Mouse (Mus musculus) Patski (cell line): ENCODE measurements at regions not wholly inside any gene's neighbourhood (a gene's known extent, or its start where the extent isn't known, plus 50 kb on each side); places are given as distances from the start of the nearest gene placed in this dataset.

Experiments used
- ATAC-seq: fragments of 100-300 bp; one replicate; pipeline ENCODE4 v1.8.0; 2021
- CTCF ChIA-PET: fragments of 350-600 bp; sonication (Branson Sonifier 250); formaldehyde crosslinking; loops from one replicate; lab custom pipeline; 2022; ENCODE audit warnings: inconsistent platforms; lab: Charles Lee
- POLR2A ChIA-PET: fragments of 350-600 bp; sonication (Branson Sonifier 250); formaldehyde crosslinking; loops from one replicate; lab custom pipeline; 2022; ENCODE audit warnings: antibody characterized with exemption, inconsistent platforms; lab: Charles Lee
- DNase-seq: peaks from one replicate; pipeline ENCODE4 v3.0.0-alpha.2; 2011; ENCODE audit warnings: low read depth, low spot score
- H3K27me3 ChIP-seq: fragments of 371-371 bp; one replicate; pipeline ENCODE4 v1.5.1; 2021
- CTCF ChIP-seq: fragments of 100-300 bp; IDR thresholded peaks from one replicate; pipeline ENCODE4 v1.5.1; 2021
- in situ Hi-C: fragments of 300-500 bp; cut with MboI; formaldehyde crosslinking; loops from 3 replicates; pipeline ENCODE4 v1.11.1; 2018; ENCODE audit warnings: low pct_unique_long_range_greater_than_20kb, mixed read lengths

DNA sequence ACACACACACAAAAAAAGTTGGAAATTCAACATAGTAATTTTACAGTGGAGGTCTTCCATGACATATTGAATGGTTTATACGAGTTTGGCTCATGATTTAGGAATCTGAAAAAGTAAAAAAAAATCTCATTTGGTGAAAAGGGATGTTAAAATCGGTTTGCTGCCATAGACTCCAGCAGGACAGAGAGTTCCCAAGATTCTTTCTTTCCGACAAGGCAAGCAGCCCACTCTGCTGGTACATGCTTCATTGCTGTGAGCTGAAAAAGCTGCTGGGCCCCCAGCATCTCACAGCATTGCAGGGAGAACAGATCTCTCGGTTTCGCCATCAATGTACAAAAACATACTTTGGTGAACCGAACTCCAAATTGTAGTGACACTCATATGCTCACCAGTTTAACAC, 125.8 kb upstream of the Mpdz start:
- in situ Hi-C loops: loop anchor here (5.0 to 25.0 kb wide), 4 partner anchors 974 to 1619 kb away; no protein-coding TSS in a partner anchor
- ATAC-seq: no peak
- H3K27me3 ChIP-seq: no peaks in the 10 kb centered on the region
- no peak for DNase-seq
- ChIA-PET CTCF (interaction anchor here (0.9 to 1.2 kb wide), 2 partner anchors 705 to 974 kb away, joined by 3 read pairs; no protein-coding TSS in a partner anchor), POLR2A (no interaction called here)
- no peak for TF ChIP-seq CTCF

DNA sequence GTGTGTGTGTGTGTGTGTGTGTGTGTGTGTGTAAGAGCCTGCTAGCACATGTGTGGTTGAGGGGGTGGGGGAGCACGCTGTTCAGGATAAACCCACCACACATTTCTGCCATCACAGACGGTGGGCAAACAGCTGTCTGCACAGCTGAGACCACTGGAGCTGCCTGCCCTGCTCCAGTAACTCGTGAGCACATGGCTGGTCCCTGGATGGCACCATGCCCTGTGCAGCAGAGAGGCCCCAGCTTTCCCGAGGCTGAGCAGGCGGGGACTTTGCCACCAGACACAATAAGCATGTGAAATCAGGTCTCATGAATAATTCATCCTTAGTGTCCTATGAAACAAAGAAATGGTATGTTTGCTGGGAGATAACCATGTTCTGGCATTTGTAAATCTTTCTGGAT, 125.3 kb upstream of the Mpdz start:
- POLR2A ChIA-PET: no interaction called here
- DNase-seq (no peak), ATAC-seq (no peak)
- no peak for TF ChIP-seq CTCF
- no peaks in the 10 kb centered on the region for H3K27me3 ChIP-seq
- CTCF ChIA-PET: interaction anchor here (0.9 kb wide), 1 partner anchor 974 kb away, joined by 3 read pairs; no protein-coding TSS in a partner anchor
- in situ Hi-C loops: loop anchor here (5.0 to 25.0 kb wide), 4 partner anchors 974 to 1619 kb away; no protein-coding TSS in a partner anchor

DNA sequence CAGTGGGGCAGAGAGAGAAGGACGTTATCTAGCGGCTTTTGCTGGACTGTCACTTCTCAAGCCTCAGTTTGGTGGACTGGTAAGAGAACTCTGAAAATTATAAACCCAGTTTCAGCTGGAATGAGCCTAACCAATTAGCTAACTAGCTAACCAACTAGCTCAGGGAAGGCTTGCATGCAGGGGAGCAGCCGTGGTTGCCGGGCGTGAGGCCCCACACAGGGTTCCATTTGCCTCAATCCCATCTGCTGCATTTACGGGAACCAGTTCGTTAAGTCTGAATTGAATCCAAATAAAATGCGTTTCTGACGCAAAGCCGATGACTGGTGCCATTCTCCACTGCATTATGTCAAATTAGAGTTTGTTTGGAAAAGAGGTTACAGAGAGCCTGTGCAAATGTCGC, 123.9 kb upstream of the Mpdz start:
- no peak for TF ChIP-seq CTCF
- ATAC-seq (no peak), DNase-seq (no peak)
- in situ Hi-C loops: loop anchor here (5.0 to 25.0 kb wide), 4 partner anchors 976 to 1621 kb away; no protein-coding TSS in a partner anchor
- CTCF ChIA-PET: interaction anchor here (1.0 kb wide), 1 partner anchor 1023 kb away, joined by 3 read pairs; no protein-coding TSS in a partner anchor
- H3K27me3 ChIP-seq: no peaks in the 10 kb centered on the region
- POLR2A ChIA-PET: no interaction called here

DNA sequence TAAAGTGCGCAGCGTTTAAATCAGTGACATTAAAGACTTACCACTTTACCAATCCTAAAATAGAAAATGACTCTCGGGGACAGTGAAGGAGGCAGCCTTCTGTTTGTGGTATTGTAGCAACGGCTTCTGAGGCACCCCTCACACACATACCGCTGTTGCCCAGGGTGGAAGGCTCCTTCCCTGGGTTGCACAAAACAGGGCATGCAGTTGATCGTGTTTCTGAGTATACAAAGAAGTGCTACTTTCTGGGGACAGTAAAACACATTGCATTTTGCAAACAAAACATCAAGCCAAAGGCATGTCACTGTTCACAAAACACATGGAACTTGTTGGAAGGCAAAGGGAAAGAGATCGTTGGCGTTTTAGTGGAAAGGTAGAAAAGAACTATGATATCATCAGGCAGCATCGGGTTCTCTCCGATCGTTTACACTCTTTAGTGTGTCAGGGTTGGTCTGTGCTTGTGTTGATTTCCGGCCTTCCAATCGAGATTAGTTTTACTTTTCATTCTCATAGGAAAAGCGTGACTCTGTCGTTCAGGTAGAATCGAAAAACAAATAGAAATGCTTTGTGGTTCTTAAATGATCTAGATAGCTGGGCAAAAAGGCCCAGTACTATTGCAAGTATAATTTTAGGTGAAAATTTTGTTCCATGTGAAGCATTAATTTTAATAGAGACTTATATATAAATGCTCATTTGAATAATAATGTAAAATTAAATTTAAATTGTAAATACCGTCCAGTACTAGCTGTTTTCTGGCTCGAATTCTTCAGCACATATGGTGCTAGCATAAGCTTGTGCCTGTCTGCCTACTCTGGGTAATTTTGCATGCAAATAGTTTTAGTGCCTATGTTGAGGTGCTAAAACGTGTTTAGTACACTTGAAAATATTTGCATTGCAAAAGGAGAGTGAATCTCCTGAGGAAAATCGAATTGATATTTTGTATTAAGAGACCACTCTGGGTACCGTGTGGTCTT, 123.1 kb upstream of the Mpdz start:
- no peak for DNase-seq
- ATAC-seq: no peak
- POLR2A ChIA-PET: no interaction called here
- CTCF ChIA-PET: interaction anchor here (1.0 kb wide), 1 partner anchor 1024 kb away, joined by 3 read pairs; no protein-coding TSS in a partner anchor
- H3K27me3 ChIP-seq: no peaks in the 10 kb centered on the region
- TF ChIP-seq CTCF: no peak
- in situ Hi-C loops: loop anchor here (5.0 to 25.0 kb wide), 4 partner anchors 977 to 1622 kb away; no protein-coding TSS in a partner anchor

DNA sequence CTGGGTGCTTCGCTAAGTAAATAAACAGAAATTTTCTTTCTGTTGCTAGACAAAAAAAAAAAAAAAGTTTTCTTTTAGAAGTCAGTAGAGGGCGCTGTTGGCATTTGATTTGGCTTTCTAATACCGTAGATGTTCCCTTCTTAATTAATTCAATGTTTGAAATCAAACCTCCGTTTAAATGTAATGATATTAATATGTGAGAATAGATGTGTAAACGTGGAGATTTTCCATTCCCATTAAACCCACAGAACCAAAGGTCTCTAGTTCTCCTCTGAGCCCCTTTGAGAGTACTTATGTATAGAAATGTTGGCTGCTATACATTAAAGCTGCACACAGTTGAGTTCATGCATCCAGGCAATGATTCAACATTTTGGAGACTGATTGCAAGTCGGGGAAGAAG, 121.8 kb upstream of the Mpdz start:
- peak; percentile 18 for TF ChIP-seq CTCF
- DNase-seq (no peak), ATAC-seq (no peak)
- ChIA-PET CTCF (interaction anchor here (0.9 to 1.5 kb wide), 3 partner anchors 8 to 978 kb away, joined by 3 read pairs; no protein-coding TSS in a partner anchor), POLR2A (no interaction called here)
- no peaks in the 10 kb centered on the region for H3K27me3 ChIP-seq
- in situ Hi-C loops: loop anchor here (5.0 to 25.0 kb wide), 3 partner anchors 1273 to 1623 kb away; no protein-coding TSS in a partner anchor

DNA sequence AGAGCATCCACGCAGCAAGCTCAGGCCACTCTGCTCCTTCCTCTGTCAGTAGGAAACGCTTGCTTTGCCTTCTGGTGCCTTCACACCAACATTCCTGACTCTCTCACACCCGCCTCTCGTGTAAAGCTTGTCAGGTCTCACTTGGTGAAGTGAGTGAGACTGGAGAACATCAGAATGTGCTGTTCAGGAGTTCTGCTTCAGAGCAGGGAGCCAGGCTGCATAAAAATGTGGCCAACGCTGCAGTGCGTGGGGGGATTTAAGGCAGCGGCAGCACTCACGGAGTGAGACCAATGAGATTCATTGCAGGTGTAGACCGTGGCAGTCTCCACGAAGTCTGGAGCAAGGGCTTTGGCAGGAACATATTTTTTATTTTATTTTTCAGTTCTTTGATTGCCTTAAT, 121.0 kb upstream of the Mpdz start:
- in situ Hi-C loops: loop anchor here (5.0 to 25.0 kb wide), 3 partner anchors 1274 to 1624 kb away; no protein-coding TSS in a partner anchor
- no peak for ATAC-seq
- no peak for TF ChIP-seq CTCF
- ChIA-PET POLR2A (no interaction called here), CTCF (interaction anchor here (0.9 to 1.5 kb wide), 2 partner anchors 9 to 979 kb away, joined by 3 read pairs; no protein-coding TSS in a partner anchor)
- no peak for DNase-seq
- H3K27me3 ChIP-seq: no peaks in the 10 kb centered on the region

DNA sequence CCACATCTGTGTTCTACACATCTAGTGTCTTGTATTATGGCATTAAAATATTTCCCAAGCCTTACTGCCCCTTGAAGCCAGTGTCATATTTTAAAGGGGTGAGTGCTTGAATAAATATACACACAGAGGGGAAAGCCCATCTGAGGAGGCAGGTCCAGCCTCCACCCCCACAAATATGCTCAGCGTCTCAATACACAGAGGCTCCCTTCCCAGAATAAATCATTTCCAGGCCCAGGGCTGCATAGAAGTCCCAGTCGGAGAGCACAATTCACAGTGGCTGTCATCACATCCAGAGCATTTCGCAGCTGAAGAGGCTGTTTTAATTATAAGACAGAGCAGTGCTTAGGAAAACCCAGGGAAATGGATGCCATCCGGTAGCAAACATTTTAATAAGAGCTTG, 118.8 kb upstream of the Mpdz start:
- H3K27me3 ChIP-seq: no peaks in the 10 kb centered on the region
- ChIA-PET POLR2A (no interaction called here), CTCF (interaction anchor here (1.2 kb wide), 1 partner anchor 1027 kb away, joined by 3 read pairs; no protein-coding TSS in a partner anchor)
- ATAC-seq (no peak), DNase-seq (no peak)
- in situ Hi-C loops: loop anchor here (5.0 to 25.0 kb wide), 3 partner anchors 1276 to 1626 kb away; no protein-coding TSS in a partner anchor
- no peak for TF ChIP-seq CTCF

DNA sequence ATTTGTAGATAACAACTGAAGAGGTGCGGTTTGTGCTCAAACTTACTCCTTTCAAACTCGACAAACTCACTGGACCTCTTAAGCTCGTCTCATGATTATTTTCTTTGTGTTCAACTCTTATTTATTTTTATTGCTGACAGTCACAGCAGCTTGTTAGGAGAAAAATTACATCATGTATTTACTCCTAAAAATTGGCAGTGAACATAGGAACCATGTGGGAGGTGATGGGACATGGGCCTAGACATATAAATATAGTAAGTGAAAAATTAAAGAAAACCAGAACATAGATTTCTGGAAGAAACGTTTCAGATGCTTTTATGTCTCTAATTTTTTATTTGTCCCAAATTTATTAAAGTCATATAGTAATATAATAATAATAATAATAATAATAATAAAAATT, 108.2 kb upstream of the Mpdz start:
- no peak for DNase-seq
- no peak for ATAC-seq
- TF ChIP-seq CTCF: no peak
- CTCF ChIA-PET: no interaction called here
- in situ Hi-C loops: loop anchor here (25.0 kb wide), 2 partner anchors 1286 to 1636 kb away; no protein-coding TSS in a partner anchor
- no peaks in the 10 kb centered on the region for H3K27me3 ChIP-seq
- POLR2A ChIA-PET: no interaction called here

DNA sequence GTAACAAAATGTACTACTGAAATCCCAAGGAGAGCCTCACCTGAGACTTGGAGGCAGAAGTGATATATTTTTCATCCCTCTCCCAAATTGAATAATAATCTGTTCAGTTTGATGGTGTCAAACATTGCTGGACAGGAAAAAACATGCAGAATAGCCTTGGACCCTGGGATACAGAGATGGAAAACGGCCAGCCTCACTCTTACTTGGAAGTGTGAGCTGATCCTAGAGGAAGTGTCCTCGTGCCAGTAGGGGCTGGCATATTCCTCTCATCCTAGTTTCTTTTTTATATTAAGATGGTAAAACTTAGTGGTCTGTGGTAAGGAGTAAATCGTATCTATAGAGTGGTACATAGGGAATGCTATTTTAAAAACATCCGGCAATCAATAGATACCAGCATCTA, 107.6 kb upstream of the Mpdz start:
- TF ChIP-seq CTCF: no peak
- ChIA-PET POLR2A (interaction anchor here (0.6 kb wide), 1 partner anchor 564 kb away, joined by 6 read pairs; no protein-coding TSS in a partner anchor), CTCF (no interaction called here)
- H3K27me3 ChIP-seq: no peaks in the 10 kb centered on the region
- ATAC-seq (no peak), DNase-seq (no peak)
- in situ Hi-C loops: loop anchor here (25.0 kb wide), 2 partner anchors 1287 to 1637 kb away; no protein-coding TSS in a partner anchor

DNA sequence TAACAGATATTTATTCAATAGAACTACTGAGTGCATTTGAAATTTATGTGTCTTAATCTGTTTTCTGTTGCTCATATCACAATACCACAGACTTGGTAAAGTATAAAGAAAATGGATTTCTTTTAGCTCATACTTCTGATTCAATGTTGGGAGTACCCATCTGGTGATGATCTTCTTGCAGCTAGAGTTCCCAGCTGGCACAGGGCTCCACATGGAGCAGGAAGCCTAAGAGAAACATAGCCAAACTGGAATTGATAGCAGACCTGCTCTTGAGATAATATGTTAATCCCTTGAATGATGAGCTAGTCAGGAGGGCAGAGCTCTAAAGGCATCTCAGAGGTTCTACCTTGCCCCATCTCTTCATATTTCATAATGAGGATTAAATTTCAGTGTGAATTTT, 97.9 kb upstream of the Mpdz start:
- TF ChIP-seq CTCF: no peak
- ChIA-PET CTCF (interaction anchor here (1.3 kb wide), 1 partner anchor 150 kb away, joined by 3 read pairs; no protein-coding TSS in a partner anchor), POLR2A (no interaction called here)
- DNase-seq: no peak
- peaks cover 3% of the 10 kb centered on the region for H3K27me3 ChIP-seq
- in situ Hi-C loops: no loop called here
- no peak for ATAC-seq
